Mouse (Mus musculus) heart, postnatal 0 days (tissue): ENCODE measurements around the gene Crip1. TPM values are rescaled to one million over a fixed set of nuclear protein-coding genes. Genes with fewer than 3 reads are reported as not detected.

Experiments
- ATAC-seq: fragments of 200-750 bp; cut with Nextera tagmentation; 2 replicates; pipeline ENCODE4 v1.8.0; 2017; ENCODE audit warnings: low read depth, moderate number of reproducible peaks, moderate library complexity; ENCODE audit not compliant: insufficient read depth
- DNase-seq: peaks from one replicate; pipeline ENCODE4 v3.0.0-alpha.2; 2016; ENCODE audit warnings: low spot score
- H3K27ac ChIP-seq: fragments of 300-500 bp; sonication (generic); 2 replicates; pipeline ENCODE4 v1.5.1; 2014; ENCODE audit warnings: low read depth, mild to moderate bottlenecking
- H3K27me3 ChIP-seq: fragments of 300-500 bp; sonication (generic); 2 replicates; pipeline ENCODE4 v1.6.1; 2014; ENCODE audit warnings: low read length, mixed read lengths; ENCODE audit not compliant: control insufficient read depth, insufficient read depth
- H3K36me3 ChIP-seq: fragments of 300-500 bp; sonication (generic); replicated peaks from 2 replicates; pipeline ENCODE4 v1.6.1; 2014; ENCODE audit warnings: low read length, mixed read lengths; ENCODE audit not compliant: control insufficient read depth, insufficient read depth
- H3K4me1 ChIP-seq: fragments of 300-500 bp; sonication (generic); 2 replicates; pipeline ENCODE4 v1.6.1; 2014; ENCODE audit warnings: antibody characterized with exemption; ENCODE audit not compliant: control insufficient read depth, insufficient read depth
- H3K4me2 ChIP-seq: fragments of 300-500 bp; sonication (generic); 2 replicates; pipeline ENCODE4 v1.6.1; 2014; ENCODE audit warnings: low read depth, mild to moderate bottlenecking, low read length, moderate library complexity
- H3K4me3 ChIP-seq: fragments of 300-500 bp; sonication (generic); 2 replicates; pipeline ENCODE4 v1.5.1; 2014; ENCODE audit warnings: low read depth, low read length
- H3K9ac ChIP-seq: fragments of 300-500 bp; sonication (generic); replicated peaks from 2 replicates; pipeline ENCODE4 v1.6.1; 2014; ENCODE audit warnings: low read depth, low read length, mixed read lengths
- H3K9me3 ChIP-seq: fragments of 300-500 bp; sonication (generic); replicated peaks from 2 replicates; pipeline ENCODE4 v1.6.1; 2016; ENCODE audit warnings: low read length; ENCODE audit not compliant: control insufficient read depth
- CTCF ChIP-seq: IDR thresholded peaks from 2 replicates; pipeline ENCODE4 v1.5.1; 2016; ENCODE audit warnings: antibody characterized with exemption, control low read depth, low read depth
- EP300 ChIP-seq: IDR thresholded peaks from 2 replicates; pipeline ENCODE4 v1.6.1; 2016; ENCODE audit warnings: antibody characterized with exemption, low read depth
- WGBS: fragments of 180-500 bp; shearing (Covaris S2); extraction: QIAGEN DNeasy Blood & Tissue Kit; methylation state at CpG from one replicate; pipeline ENCODE4 v1.1.7; 2014; 5-methylcytosine and 5-hydroxymethylcytosine counted together
- polyA plus RNA-seq: library from polyadenylated mRNA; unstranded; fragments of >200 nt; fragmentation: Nextera tagmentation; extraction: Ambion mirVana; gene quantifications from 2 replicates; pipeline ENCODE4 v1.2.1, GENCODE M21; 2015
- total RNA-seq: library from RNA; depleted of rRNA; stranded (reverse); fragments of >200 nt; gene quantifications from 2 replicates; pipeline ENCODE4 v1.2.3, GENCODE M21; 2014; ENCODE audit warnings: low replicate concordance

Gene Crip1
- total and polyA plus RNA-seq, 2 experiments from 2014 or later, result 286 to 831 TPM

DNA sequence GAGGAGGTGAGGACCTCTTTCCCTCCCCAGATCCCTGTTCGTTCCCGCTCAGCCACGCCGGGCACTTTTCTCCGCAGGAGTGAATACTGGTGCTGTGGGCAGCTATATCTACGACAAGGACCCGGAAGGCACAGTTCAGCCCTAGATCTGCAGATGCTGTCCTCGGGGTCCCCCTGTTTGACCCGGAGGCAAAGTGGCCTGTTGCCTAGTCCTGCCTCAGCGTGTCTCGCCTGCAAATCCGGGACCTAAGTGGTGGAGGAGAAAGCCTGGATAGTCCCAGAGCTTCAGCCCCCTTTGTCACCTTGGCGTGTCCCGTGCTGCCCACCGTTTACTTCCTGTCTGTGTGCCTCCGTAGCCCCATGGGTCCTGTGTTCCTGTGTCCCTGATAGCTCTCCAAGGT, 1.2 kb upstream of the Crip1 start:
- 78% methylated on average over 16 of the region's 16 CpGs for WGBS
- Histone ChIP-seq H3K4me3 (peak overlapping the region; percentile 8; the same call in 1 of the 2 replicates), H3K27ac (peak overlapping the region; percentile 98), H3K9ac (no peak overlapping the region), H3K9me3 (no peaks in the 10 kb centered on the region), H3K36me3 (peaks cover 31% of the 10 kb centered on the region), H3K27me3 (no peaks in the 10 kb centered on the region), H3K4me2 (0 out of 2 replicates have a peak overlapping the region, but pooled peaks have one; percentile 22), H3K4me1 (peaks cover 52% of the 10 kb centered on the region)
- TF ChIP-seq EP300 (peak; percentile 37; the same call in 1 of the 2 replicates), CTCF (no peak)
- DNase-seq (no peak), ATAC-seq (no peak)

DNA sequence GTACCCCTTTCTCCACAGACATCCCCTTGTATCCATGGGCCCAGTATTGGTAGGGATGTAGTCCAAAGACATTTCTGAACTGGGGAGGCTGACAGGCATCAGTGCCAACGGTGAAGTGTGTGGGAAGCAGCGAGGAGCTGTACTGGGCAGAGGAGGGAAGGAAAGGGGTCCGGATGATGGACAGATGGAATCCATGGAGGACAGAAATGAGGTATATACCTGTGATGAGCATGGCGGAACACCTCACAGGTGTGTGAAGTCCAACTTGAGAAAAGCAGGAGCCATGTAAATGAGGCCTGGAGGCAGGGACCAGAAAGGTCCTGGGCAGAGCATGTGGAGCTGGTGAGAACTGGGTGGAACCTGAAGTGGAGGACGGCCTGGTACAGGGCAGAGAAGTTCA, 525 bp upstream of the Crip1 start:
- Histone ChIP-seq H3K36me3 (peaks cover 31% of the 10 kb centered on the region), H3K27me3 (no peaks in the 10 kb centered on the region), H3K9ac (no peak overlapping the region), H3K4me3 (no peak overlapping the region), H3K27ac (peak overlapping the region; percentile 89), H3K4me2 (no peak overlapping the region), H3K4me1 (peaks cover 55% of the 10 kb centered on the region), H3K9me3 (no peaks in the 10 kb centered on the region)
- TF ChIP-seq EP300 (no peak), CTCF (no peak)
- DNase-seq, result no peak
- ATAC-seq, result no peak
- 67% methylated on average over 5 of the region's 5 CpGs for WGBS

DNA sequence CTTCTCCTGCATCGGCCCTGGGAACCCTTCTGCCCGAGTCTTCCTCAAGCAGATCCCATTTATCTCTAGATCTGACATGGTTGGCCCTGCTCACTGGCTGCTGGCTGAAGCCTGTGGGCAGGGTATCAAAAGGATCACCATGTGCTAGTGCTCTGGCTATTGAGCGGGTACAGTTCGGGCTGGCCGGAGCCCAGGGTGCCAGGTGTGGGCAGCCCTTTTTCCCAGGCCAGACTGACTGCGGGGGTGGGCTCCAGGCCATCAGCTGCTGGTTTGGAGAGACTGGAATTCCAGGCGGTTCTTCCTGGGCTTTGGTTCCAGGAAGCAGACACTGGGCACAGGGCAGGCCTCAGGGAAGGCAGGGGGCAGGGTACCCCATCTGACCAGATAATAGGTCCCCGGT, 1.4 kb downstream of the Crip1 start:
- 48% methylated on average over 8 of the region's 8 CpGs for WGBS
- DNase-seq (no peak), ATAC-seq (no peak)
- Histone ChIP-seq H3K27ac (peak overlapping the region; percentile 89), H3K36me3 (peaks cover 31% of the 10 kb centered on the region), H3K4me2 (no peak overlapping the region), H3K4me1 (peaks cover 65% of the 10 kb centered on the region), H3K27me3 (no peaks in the 10 kb centered on the region), H3K9ac (no peak overlapping the region), H3K9me3 (no peaks in the 10 kb centered on the region), H3K4me3 (no peak overlapping the region)
- TF ChIP-seq CTCF, result no peak
- no peak for TF ChIP-seq EP300

DNA sequence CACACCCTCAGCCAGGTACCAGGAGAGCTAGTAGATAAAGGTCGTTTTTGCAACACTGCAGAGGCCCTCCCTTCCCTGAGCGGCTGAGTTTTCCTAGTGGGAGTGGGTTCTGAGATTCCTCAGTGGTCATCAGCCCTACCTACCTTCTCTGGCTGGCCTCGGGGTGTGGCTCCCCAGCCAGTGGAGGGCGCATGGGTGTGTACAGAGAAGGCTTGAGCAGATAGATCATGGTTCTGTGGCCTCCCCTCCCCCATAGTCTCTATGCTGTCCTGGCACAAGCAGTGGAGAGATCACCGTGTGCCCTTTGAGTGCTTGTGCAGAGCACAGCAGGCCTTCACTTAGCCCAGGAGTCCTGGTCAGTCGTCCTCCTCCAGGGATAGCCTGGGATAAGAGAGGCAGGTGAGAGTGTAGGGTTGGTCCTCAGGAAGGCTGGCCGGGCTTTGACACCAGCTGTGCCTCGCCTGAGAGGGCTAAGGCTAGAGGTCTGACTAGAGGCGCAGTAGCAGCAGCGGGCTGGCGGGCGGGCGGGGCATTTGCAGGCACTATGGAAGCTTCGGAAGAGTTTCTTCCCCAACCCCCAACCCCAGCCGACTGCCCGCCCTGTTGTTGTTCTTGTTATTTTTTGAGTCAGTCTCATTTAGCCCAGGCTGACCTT, 2.4 kb downstream of the Crip1 start:
- no peak overlapping the region for H3K4me2 ChIP-seq
- no peak overlapping the region for H3K4me3 ChIP-seq
- H3K36me3 ChIP-seq, result peaks cover 28% of the 10 kb centered on the region
- ATAC-seq (peak; percentile 2; the same call in 1 of the 2 replicates), DNase-seq (no peak)
- H3K27ac ChIP-seq, result peak overlapping the region; percentile 89
- H3K4me1 ChIP-seq, result peaks cover 69% of the 10 kb centered on the region
- H3K9ac ChIP-seq, result no peak overlapping the region
- no peaks in the 10 kb centered on the region for H3K27me3 ChIP-seq
- WGBS, result 51% methylated on average over 16 of the region's 16 CpGs
- no peak for TF ChIP-seq EP300
- TF ChIP-seq CTCF, result peak; percentile 38
- no peaks in the 10 kb centered on the region for H3K9me3 ChIP-seq

DNA sequence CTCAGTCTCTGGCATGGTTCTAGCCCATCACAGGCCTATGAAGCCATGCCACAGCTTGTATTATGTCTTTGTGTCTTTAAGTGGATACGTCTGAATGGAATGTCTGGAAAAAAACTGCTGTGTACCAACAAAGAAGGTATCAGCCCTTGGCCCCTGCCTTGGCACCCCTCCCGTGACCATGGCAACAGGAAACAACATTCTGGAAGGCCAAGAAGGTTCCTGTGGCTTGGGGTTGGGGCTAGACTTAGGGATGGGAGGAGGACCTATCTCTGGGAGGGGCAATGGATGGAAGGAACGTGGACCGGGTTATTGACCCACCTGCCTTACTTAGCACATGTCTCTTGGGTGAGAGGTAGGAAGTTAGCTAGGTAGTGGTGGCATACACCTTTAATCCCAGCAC, 3.2 kb downstream of the Crip1 start:
- DNase-seq, result no peak
- 63% methylated on average over 4 of the region's 4 CpGs for WGBS
- peaks cover 24% of the 10 kb centered on the region for H3K36me3 ChIP-seq
- no peaks in the 10 kb centered on the region for H3K27me3 ChIP-seq
- H3K4me1 ChIP-seq, result peaks cover 67% of the 10 kb centered on the region
- no peak overlapping the region for H3K4me3 ChIP-seq
- no peaks in the 10 kb centered on the region for H3K9me3 ChIP-seq
- no peak for ATAC-seq
- H3K27ac ChIP-seq, result peak overlapping the region; percentile 89; the same call in 1 of the 2 replicates
- no peak overlapping the region for H3K9ac ChIP-seq
- TF ChIP-seq CTCF, result no peak
- TF ChIP-seq EP300, result no peak
- no peak overlapping the region for H3K4me2 ChIP-seq

DNA sequence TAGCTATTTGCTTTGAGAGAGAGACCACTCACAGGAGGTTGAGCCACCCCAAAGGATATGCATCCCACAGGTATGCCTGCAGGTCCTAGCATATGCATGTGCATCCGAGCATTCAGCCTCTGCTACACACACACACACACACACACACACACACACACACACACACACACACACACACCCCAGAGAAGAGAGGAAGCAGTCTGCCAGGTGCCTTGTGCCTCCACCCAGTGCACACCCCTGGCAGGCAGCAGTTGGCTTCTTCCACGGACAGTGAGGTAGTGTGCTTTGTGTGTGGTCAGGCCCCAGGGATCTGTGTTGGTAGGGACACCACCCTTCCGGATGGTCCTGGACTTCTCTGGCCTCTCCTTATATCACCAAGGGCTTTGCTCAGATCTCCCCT, 3.8 kb downstream of the Crip1 start:
- Histone ChIP-seq H3K27ac (no peak overlapping the region), H3K4me2 (no peak overlapping the region), H3K9ac (no peak overlapping the region; the same call in 1 of the 2 replicates), H3K4me1 (peaks cover 64% of the 10 kb centered on the region), H3K4me3 (no peak overlapping the region), H3K9me3 (no peaks in the 10 kb centered on the region), H3K27me3 (no peaks in the 10 kb centered on the region), H3K36me3 (peaks cover 19% of the 10 kb centered on the region)
- 70% methylated on average over 3 of the region's 3 CpGs for WGBS
- ATAC-seq (no peak), DNase-seq (no peak)
- TF ChIP-seq EP300 (no peak), CTCF (no peak)
